Comparison of ENCODE assay signal across 15 mouse cellular contexts in the genomic region with DNA sequence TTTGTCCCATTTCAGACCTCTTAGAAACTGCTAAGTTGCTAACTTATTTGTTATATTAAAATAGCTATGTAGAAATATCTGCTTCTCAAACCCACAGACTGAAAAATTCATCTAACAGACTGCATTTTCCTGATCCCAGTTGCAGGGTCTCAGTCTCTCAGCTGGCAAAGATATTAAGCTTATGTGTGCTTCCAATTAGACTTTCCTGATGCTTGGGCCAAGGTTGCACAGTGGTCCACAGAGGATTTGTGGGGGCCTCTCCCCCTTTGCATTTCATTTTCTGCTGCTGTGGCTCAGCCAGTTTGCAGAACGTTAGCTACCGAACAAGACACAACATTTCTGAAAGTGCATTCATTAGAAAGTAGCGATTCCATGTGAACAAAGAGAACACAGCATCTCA.
"Had no signal": no experiment of that assay in that cellular context is flagged by ENCODE, and none has a peak within 500 bp of the region (broad histone marks: within the 10 kb centered on the region; RNA-seq: fewer than 3 reads in every experiment).

No protein-coding gene starts in this region.

- H3K27ac ChIP-seq: kidney, embryonic 15.5 days; left cerebral cortex, adult 2 months; liver, embryonic 15.5 days; midbrain, embryonic 10.5 days; neural tube, embryonic 15.5 days had no signal

- H3K4me1 ChIP-seq: kidney, embryonic 15.5 days; liver, embryonic 15.5 days; midbrain, embryonic 10.5 days; neural tube, embryonic 15.5 days had no signal

- DNase-seq: kidney, adult 18-20 months; kidney, postnatal 25 days; lung, embryonic 14.5 days; lung, postnatal 10 days; lung, postnatal 4 days; midbrain, embryonic 14.5 days; right cerebral cortex, adult 18-20 months; right cerebral cortex, postnatal 25 days; thymus, postnatal 4 days had no signal

- H3K36me3 ChIP-seq: kidney, embryonic 15.5 days; liver, embryonic 15.5 days; midbrain, embryonic 10.5 days; neural tube, embryonic 15.5 days had no signal

- H3K9ac ChIP-seq: kidney, embryonic 15.5 days; liver, embryonic 15.5 days; lung, embryonic 14.5 days; neural tube, embryonic 15.5 days had no signal

- H3K4me2 ChIP-seq: kidney, embryonic 15.5 days; liver, embryonic 15.5 days; lung, embryonic 14.5 days; neural tube, embryonic 15.5 days had no signal

- H3K27me3 ChIP-seq: kidney, embryonic 15.5 days; liver, embryonic 15.5 days; neural tube, embryonic 15.5 days had no signal

- H3K4me3 ChIP-seq: kidney, embryonic 15.5 days; left cerebral cortex, adult 2 months; liver, embryonic 15.5 days; midbrain, embryonic 10.5 days; myocyte; neural tube, embryonic 15.5 days had no signal

- H3K9me3 ChIP-seq: kidney, embryonic 15.5 days; liver, embryonic 15.5 days; midbrain, embryonic 10.5 days; neural tube, embryonic 15.5 days had no signal
